Mouse (Mus musculus): ENCODE data around the gene Pet117.

DNA sequence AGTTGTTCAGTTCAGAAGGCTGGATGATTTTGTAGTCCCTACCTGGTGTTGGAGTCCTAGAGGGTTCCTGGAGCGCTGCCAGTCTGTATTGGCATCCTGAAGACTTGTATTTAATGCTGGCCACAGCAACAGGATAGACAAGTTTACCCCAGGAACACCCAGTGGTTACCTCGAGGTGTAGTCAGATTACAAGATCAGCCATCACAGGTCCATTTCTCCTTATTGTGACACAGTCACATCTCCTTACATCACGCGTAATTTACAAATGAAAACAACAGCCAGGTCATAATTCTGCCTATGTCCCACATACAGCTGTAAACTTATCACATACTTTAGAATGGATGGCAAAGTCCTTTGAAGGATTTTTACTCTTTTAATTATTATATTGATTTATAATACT, 40.2 kb downstream of the Pet117 start:
- no peak for TF ChIP-seq CTCF (conservative IDR thresholded peaks at IDR 0.05; ENCODE audit: low read length)
- no peak for TF ChIP-seq POU5F1 (IDR thresholded peaks at IDR 0.05; ENCODE audit: borderline replicate concordance, low read length)
